Mouse (Mus musculus): ENCODE results near the gene Nptx1. TPM values are rescaled to one million over a fixed set of nuclear protein-coding genes. Genes with fewer than 3 reads are reported as not detected.

Nptx1 gene
- polyA plus RNA-seq, 1 experiment from 2014 or later, result 20.7 TPM

- H3K27me3 ChIP-seq, result no peaks in the 10 kb centered on the region
- no peak overlapping the region for H3K27ac ChIP-seq (replicated peaks)
- no peak for ATAC-seq (ENCODE audit: low FRiP score, low read depth)
- H3K4me2 ChIP-seq, result no peak overlapping the region
- no peak overlapping the region for H3K9ac ChIP-seq
- no peaks in the 10 kb centered on the region for H3K9me3 ChIP-seq
- no peaks in the 10 kb centered on the region for H3K36me3 ChIP-seq
- H3K4me1 ChIP-seq (replicated peaks), result peaks cover 24% of the 10 kb centered on the region
- no peak overlapping the region for H3K4me3 ChIP-seq
- 79% methylated on average over 5 of the region's 5 CpGs for WGBS
Measured at GRCm38 (mm10) chr11:119520005-119520712, 27.4 kb downstream of the Nptx1 start.

GRCm38 (mm10) chr11:119519387-119519786 lies 28.2 kb downstream of the Nptx1 start:
- Histone ChIP-seq H3K27me3 (no peaks in the 10 kb centered on the region), H3K27ac (replicated peaks) (no peak overlapping the region), H3K4me3 (no peak overlapping the region), H3K36me3 (no peaks in the 10 kb centered on the region), H3K9ac (no peak overlapping the region), H3K4me2 (no peak overlapping the region), H3K9me3 (no peaks in the 10 kb centered on the region), H3K4me1 (replicated peaks) (peaks cover 28% of the 10 kb centered on the region)
- WGBS, result 96% methylated on average over 1 of the region's 1 CpGs
- ATAC-seq (ENCODE audit: low FRiP score, low read depth), result no peak

- H3K27ac ChIP-seq (replicated peaks), result no peak overlapping the region
- no peak for ATAC-seq (ENCODE audit: low FRiP score, low read depth)
- WGBS, result 61% methylated on average over 12 of the region's 12 CpGs
Measured at GRCm38 (mm10) chr11:119516677-119517361, 30.7 kb downstream of the Nptx1 start.

GRCm38 (mm10) chr11:119515823-119516676 lies 31.5 kb downstream of the Nptx1 start:
- Histone ChIP-seq H3K4me1 (replicated peaks) (peaks cover 39% of the 10 kb centered on the region), H3K9ac (no peak overlapping the region), H3K9me3 (no peaks in the 10 kb centered on the region), H3K27me3 (no peaks in the 10 kb centered on the region), H3K4me2 (no peak overlapping the region), H3K4me3 (no peak overlapping the region), H3K27ac (replicated peaks) (no peak overlapping the region), H3K36me3 (no peaks in the 10 kb centered on the region)
- ATAC-seq (ENCODE audit: low FRiP score, low read depth), result no peak
- 57% methylated on average over 16 of the region's 16 CpGs for WGBS

More at GRCm38 (mm10) chr11:119516677-119517361, 30.7 kb downstream of the Nptx1 start:
- no peak overlapping the region for H3K9ac ChIP-seq
- no peak overlapping the region for H3K4me3 ChIP-seq
- no peaks in the 10 kb centered on the region for H3K36me3 ChIP-seq
- H3K9me3 ChIP-seq, result no peaks in the 10 kb centered on the region
- H3K4me1 ChIP-seq (replicated peaks), result peaks cover 39% of the 10 kb centered on the region
- H3K27me3 ChIP-seq, result no peaks in the 10 kb centered on the region
- H3K4me2 ChIP-seq, result no peak overlapping the region

- no peak overlapping the region for H3K9ac ChIP-seq
- H3K4me1 ChIP-seq (replicated peaks), result peaks cover 39% of the 10 kb centered on the region
- no peaks in the 10 kb centered on the region for H3K27me3 ChIP-seq
- ATAC-seq (ENCODE audit: low FRiP score, low read depth), result peak; percentile 69
- no peaks in the 10 kb centered on the region for H3K36me3 ChIP-seq
- peak overlapping the region; percentile 43 for H3K27ac ChIP-seq (replicated peaks)
- peak overlapping the region; percentile 42 for H3K4me2 ChIP-seq
- WGBS, result 2% methylated on average over 21 of the region's 21 CpGs
- 0 out of 2 replicates have a peak overlapping the region, but pooled peaks have one; percentile 8 for H3K4me3 ChIP-seq
- no peaks in the 10 kb centered on the region for H3K9me3 ChIP-seq
Measured at GRCm38 (mm10) chr11:119514967-119515636, 32.5 kb downstream of the Nptx1 start.

GRCm38 (mm10) chr11:119514108-119514860 lies 33.3 kb downstream of the Nptx1 start:
- no peaks in the 10 kb centered on the region for H3K36me3 ChIP-seq
- no peak overlapping the region for H3K4me3 ChIP-seq
- ATAC-seq (ENCODE audit: low FRiP score, low read depth), result peak; percentile 6; the same call in 1 of the 2 replicates

GRCm38 (mm10) chr11:119513038-119513659 lies 34.4 kb downstream of the Nptx1 start:
- H3K4me2 ChIP-seq, result no peak overlapping the region
- H3K4me1 ChIP-seq (replicated peaks), result peaks cover 51% of the 10 kb centered on the region
- H3K27ac ChIP-seq (replicated peaks), result no peak overlapping the region
- no peak overlapping the region for H3K9ac ChIP-seq
- WGBS, result 48% methylated on average over 9 of the region's 9 CpGs
- no peaks in the 10 kb centered on the region for H3K9me3 ChIP-seq
- no peaks in the 10 kb centered on the region for H3K27me3 ChIP-seq
- ATAC-seq (ENCODE audit: low FRiP score, low read depth), result no peak
- no peak overlapping the region for H3K4me3 ChIP-seq
- 0 out of 2 replicates have a peak, but pooled peaks cover 8% of the 10 kb centered on the region for H3K36me3 ChIP-seq

More at GRCm38 (mm10) chr11:119514108-119514860, 33.3 kb downstream of the Nptx1 start:
- 28% methylated on average over 16 of the region's 16 CpGs for WGBS
- H3K9me3 ChIP-seq, result no peaks in the 10 kb centered on the region
- no peaks in the 10 kb centered on the region for H3K27me3 ChIP-seq
- H3K9ac ChIP-seq, result no peak overlapping the region
- peak overlapping the region; percentile 43 for H3K27ac ChIP-seq (replicated peaks)
- peak overlapping the region; percentile 42 for H3K4me2 ChIP-seq
- peaks cover 45% of the 10 kb centered on the region for H3K4me1 ChIP-seq (replicated peaks)

- peak; percentile 16; the same call in 1 of the 2 replicates for ATAC-seq (ENCODE audit: low FRiP score, low read depth)
- Histone ChIP-seq H3K27ac (replicated peaks) (peak overlapping the region; percentile 27; the same call in 1 of the 2 replicates), H3K9ac (no peak overlapping the region)
Measured at GRCm38 (mm10) chr11:119509165-119509776, 38.3 kb downstream of the Nptx1 start.

GRCm38 (mm10) chr11:119507772-119508171 lies 39.8 kb downstream of the Nptx1 start:
- H3K4me2 ChIP-seq, result no peak overlapping the region
- H3K36me3 ChIP-seq, result peaks cover 14% of the 10 kb centered on the region
- H3K27ac ChIP-seq (replicated peaks), result no peak overlapping the region
- H3K9me3 ChIP-seq, result no peaks in the 10 kb centered on the region
- 85% methylated on average over 8 of the region's 8 CpGs for WGBS
- ATAC-seq (ENCODE audit: low FRiP score, low read depth), result no peak
- H3K4me1 ChIP-seq (replicated peaks), result peaks cover 12% of the 10 kb centered on the region
- no peak overlapping the region for H3K9ac ChIP-seq
- H3K4me3 ChIP-seq, result no peak overlapping the region
- no peaks in the 10 kb centered on the region for H3K27me3 ChIP-seq

More at GRCm38 (mm10) chr11:119509165-119509776, 38.3 kb downstream of the Nptx1 start:
- H3K4me1 ChIP-seq (replicated peaks), result peaks cover 22% of the 10 kb centered on the region
- WGBS, result 22% methylated on average over 5 of the region's 5 CpGs
- H3K36me3 ChIP-seq, result peaks cover 14% of the 10 kb centered on the region
- no peak overlapping the region for H3K4me2 ChIP-seq
- H3K27me3 ChIP-seq, result no peaks in the 10 kb centered on the region
- no peak overlapping the region for H3K4me3 ChIP-seq
- H3K9me3 ChIP-seq, result no peaks in the 10 kb centered on the region

GRCm38 (mm10) chr11:119506386-119506785 lies 41.2 kb downstream of the Nptx1 start:
- H3K27ac ChIP-seq (replicated peaks), result no peak overlapping the region
- no peaks in the 10 kb centered on the region for H3K9me3 ChIP-seq
- ATAC-seq (ENCODE audit: low FRiP score, low read depth), result no peak
- H3K4me1 ChIP-seq (replicated peaks), result peaks cover 12% of the 10 kb centered on the region
- 88% methylated on average over 4 of the region's 4 CpGs for WGBS
- H3K9ac ChIP-seq, result no peak overlapping the region
- peaks cover 14% of the 10 kb centered on the region for H3K36me3 ChIP-seq
- no peak overlapping the region for H3K4me2 ChIP-seq
- no peak overlapping the region for H3K4me3 ChIP-seq
- no peaks in the 10 kb centered on the region for H3K27me3 ChIP-seq
